Mouse (Mus musculus): ENCODE results near the gene Xrcc4.

The Xrcc4 gene

DNA sequence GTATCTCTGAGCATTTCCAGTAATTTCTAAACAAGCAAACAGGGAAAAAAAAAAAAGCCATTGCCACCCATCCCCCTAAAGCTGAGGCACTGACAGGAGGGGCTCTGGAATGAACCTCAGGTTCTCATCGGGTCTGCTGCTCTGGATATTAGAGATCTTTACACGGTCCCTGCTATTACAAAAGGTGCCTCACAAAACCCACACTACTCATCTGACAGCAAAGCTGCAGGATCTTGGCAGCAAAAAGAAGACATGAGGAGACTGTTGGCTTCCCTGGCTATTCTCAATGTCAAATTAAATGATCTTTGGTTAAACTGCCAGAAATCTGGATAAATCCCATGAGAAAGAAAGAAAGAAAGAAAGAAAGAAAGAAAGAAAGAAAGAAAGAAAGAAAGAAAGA, 145.1 kb downstream of the Xrcc4 start:
- no peak for DNase-seq (ENCODE audit: low spot score)

DNA sequence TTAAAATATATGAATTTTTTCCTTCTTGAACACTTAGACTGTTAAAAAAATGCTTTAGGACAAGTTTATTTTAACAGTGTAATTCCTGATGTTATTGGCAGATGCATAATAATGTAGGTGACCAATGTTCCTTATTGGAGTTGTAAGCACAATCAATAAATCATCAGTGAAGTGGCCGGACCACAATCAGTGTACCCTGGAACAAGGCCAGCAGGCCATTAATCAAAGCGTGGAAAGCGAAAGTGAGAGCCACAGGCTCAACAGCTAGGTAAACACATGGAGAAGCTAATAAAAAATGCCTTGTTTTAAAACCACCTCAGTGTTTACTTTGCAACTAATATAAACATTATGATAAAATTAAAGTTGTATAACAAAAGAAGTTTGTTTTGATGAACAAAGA, 159.9 kb downstream of the Xrcc4 start:
- DNase-seq (ENCODE audit: low spot score): peak; percentile 67

DNA sequence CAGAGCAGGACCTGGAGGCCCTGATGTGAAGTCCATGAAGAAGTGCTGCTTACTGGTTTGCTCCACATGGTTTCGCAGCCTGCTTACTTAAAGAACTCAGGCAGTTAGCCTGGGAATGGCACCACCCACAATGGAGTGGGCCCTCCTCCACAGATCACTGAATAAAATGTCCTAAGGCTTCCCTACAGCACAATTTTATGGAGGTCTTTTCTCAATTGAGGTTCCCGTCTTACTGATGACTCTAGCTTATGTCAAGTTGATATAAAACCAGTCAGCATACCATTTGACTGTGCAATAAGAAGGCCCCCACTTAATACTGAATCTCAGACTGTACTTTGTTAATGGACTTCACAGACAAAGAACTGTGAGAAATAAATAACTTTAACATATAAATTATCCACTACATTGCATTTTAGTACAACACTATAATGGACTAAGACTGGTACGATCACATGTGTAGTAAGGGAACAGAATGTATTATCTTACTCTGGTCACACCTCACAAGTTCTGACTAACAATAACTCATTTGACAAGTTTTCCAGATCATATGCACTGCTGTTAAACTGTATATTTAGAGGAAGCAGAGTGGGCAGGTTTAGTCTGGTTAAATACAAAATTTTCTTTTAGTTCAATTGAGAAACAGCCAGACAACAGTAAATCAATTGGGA, 170.5 kb downstream of the Xrcc4 start:
- no peak for DNase-seq (ENCODE audit: low spot score)

DNA sequence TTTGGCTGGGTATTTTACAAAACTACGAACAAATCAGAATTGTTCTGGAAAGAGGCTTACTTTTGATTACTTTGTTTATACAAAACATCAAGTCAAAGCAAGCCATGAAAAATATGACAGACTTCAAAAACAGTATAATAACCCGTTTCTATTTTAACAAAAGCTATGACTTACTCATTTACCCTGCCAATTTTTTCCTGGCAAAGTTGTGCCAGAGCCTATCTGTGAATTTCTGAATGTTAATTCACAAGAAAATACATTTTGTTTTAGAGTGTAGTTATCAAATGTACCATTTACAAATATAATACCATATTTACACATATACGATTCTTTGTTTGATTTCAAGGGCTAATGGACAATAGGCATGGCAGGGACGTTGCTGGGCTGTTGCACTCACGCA, 175.1 kb downstream of the Xrcc4 start:
- DNase-seq (ENCODE audit: low spot score): no peak

DNA sequence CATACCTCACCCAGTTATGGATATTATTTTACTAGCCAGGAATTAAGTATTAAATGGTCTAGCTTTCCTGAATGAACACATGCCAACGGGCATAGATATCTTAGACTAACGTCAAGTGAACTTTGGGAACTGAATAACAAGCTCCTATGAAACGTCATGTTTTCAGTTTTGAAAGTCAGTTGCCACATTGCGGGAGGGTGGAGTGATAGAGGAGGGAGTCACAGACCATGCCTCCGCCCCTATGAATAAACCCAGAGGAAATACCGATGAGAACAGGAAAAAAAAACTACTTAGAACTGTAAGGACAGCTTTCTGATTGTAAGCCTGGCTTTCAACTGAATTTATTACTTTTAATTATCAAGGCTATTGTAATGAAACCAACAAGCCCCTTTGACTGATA, 175.5 kb downstream of the Xrcc4 start:
- no peak for DNase-seq (ENCODE audit: low spot score)

DNA sequence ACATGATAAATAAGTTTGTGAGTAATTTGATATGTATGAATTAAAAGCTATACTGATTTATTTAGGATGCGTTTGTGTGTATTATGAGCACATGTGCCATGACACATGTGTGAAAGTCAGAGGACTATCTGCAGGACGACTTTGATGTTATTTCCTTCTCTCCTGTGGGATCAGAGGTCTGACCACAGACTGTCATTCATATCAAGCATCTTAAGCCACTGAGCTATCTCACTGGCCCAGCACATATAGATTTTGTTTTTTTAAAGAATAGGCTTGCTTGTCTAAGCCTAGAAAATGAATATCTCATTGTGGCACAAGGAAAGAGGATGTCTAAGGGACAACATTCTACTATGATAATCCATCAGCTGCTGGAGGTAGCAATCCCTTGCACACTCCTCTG, 183.3 kb downstream of the Xrcc4 start:
- DNase-seq (ENCODE audit: low spot score): no peak

DNA sequence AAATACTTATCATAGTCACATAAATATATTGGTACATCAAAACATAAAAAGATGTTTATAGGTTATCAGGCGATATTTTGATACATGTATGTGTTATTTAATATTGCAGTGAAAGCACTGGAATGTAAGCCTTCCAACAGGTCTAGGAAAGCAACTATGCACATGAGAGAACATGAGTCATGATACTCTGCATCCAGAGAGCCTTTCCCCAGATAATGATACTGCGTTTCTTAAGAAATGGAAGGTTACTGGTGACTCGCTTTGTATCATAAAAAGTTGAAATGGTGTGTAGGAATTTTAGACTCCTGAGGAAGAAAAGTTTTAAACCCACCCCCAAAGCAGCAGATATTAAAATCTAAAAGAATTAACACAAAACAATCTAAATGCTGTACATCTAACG, 190.3 kb downstream of the Xrcc4 start:
- no peak for DNase-seq (ENCODE audit: low spot score)

DNA sequence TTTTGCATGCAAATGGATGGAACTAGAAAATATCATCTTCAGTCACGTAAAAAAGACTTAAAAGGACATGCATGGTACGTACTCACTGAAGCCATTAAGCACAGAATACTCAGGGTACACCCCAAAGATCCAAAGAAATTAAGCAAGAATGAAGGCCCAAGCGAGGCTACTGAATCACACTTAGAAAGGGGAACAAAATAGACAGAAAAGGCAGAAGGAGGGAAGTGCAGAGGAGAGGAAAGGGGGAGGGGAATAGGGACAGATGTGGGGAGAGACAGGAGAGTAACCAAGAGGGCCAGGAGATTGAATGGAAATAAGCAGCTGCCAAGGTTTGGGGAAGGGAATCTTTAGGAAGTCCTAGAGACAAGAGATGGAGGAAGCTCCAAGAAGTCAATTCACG, 197.3 kb downstream of the Xrcc4 start:
- no peak for DNase-seq (ENCODE audit: low spot score)

DNA sequence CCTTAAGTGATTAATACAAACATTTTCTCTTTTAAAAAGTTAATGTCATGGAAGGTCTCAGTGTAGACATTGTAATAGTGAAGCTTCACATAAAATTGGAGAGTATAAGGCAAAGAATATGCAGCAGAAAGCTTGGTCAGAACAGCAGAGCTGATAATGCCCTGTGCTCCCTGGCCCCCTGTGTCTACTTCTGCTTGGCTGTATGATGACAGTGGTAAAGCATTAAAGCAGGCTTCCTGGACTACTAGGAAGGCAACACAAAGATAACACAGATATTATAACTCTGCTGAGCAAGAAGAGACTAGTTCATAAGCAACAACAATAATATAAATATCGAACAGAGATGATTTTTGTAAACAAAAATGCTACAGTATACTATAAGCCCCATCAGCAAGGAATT, 199.2 kb downstream of the Xrcc4 start:
- no peak for DNase-seq (ENCODE audit: low spot score)

DNA sequence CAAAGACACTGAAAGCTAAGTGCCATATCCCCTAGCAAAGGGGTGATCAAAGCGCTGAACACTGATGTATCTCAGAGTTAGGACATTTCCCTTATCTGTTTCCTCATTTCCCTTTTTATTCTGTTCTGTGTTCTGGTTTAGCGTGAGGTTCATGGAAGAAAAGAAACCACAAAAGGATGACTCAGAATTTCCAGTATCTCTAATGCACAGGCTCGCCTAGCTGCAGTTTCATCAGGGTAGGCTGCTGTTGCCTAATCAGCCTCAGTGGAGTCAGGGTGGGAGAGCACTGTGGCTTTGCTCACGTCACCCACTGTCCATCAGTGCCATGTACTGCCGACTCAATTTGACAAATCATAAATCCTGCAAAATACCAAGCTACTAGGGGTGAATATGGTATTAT, 200.3 kb downstream of the Xrcc4 start:
- no peak for DNase-seq (ENCODE audit: low spot score)

DNA sequence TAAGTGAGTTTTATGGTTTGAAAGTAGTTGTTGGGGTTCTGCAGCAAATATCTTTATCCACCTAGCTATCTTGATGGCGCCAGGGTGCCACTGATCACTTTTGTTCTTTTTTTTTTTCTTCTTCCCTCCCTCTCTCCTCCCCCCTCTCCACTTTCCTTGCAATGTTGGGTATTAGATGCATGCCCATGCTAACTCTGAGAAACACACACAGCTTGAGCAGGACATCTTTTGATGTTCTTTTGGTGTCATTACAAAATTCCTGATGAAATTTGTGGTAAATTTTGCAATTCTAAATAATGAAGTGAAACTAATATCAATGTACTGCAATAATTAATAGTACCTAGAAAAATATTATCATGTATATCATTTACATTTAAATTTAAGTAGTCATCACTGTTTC, 205.9 kb downstream of the Xrcc4 start:
- DNase-seq (ENCODE audit: low spot score): no peak

DNA sequence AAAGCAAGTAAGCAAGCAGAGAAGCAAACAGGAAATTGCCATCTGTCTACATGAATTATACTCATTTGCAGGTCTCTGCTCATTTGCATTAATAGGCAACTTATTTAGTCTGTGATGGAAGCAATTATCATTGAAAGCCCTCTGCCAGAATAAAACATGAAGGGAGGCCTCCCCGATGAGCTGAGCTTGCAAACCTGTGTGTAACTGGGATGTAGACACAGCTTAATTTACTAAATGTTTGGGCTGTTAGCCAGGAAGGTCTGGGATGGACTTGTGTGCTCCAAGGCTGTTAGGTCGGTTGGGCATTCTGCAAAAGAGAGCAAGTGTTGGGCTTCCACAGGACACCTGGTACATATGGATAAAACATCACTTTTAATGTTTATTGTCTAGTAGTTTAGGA, 208.1 kb downstream of the Xrcc4 start:
- peak; percentile 5 for DNase-seq (ENCODE audit: low spot score)

DNA sequence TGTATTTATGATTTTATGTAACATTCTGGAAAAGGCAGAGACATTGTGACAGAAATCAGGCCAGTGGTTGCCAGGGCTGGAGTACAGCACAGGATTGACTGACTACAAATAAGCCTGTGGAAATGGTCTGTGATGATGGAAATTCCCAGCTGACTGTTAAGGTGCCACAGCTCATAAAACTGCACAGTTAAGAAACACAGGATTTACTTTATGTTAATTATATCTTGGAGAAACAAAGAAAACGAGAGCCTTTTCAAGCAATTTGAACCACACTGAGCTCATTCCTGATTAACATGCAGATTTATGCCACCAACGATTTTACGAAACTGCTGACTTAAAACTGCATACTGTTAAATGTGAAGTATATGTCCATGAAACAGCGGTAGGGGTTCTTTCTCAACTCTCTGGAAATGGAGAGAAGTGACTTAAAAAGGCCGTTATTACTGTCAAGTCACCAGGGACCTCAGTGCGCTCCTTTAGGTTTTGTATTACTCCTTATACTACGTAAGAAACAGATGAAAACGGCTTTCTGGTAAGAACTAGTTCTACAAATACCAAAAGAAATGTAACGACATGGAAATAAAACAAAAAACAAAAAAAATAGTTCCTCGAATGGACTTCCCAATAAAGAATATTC, 210.5 kb downstream of the Xrcc4 start:
- DNase-seq (ENCODE audit: low spot score): no peak

DNA sequence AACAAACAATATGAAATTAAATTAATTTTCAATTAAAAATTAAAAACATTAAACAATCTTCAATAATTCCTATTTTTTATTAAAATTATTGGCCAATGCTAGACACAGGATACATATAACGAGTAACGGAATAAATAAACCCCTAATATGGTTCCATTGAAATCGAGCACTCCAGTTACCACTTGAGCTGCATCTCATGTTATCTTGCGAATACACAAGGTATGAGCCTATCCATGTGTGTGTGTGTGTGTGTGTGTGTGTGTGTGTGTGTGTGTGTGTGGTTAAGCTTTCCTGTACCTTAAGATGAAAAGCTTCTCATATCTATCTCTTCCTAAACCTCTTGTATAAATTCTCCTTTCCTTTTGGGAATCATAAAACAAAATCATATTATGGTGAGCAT, 213.9 kb downstream of the Xrcc4 start:
- DNase-seq (ENCODE audit: low spot score): no peak

DNA sequence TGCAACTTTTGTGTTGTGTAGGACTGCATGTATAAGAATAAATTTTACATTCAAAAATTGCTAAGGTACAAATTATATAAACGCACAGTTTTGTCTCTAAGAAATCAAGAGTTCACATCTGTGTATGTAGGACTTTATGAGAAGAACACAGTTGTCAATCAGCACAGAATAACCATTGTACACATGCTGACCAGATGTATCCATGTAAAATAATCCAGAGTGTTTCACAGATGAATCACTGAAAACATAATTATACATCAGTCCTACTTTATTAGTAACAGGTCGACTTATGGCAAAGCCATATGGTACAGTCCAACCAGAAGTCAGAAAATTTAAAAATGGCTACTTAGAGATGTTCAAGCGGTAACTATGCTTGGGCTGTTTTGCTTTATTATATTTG, 216.7 kb downstream of the Xrcc4 start:
- peak; percentile 20 for DNase-seq (ENCODE audit: low spot score)

DNA sequence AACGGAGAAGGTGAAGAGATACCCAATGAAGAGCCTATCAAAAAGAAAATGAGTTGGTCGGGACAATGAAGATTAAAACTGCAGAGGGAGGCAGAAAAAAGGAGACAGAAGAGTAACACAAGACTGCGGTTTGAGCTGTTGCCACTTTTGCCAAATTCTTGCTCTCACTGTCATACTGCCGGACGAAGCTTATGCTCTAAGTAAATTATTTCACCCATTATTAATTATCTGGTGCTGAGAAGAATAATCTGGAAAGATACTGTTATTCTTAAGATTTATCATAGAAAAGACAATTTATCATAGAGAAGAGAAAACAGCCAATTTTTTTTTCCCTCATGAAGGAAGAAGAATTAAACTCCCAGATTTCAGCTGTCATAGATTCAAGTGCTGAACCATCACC, 235.3 kb downstream of the Xrcc4 start:
- DNase-seq (ENCODE audit: low spot score): no peak

DNA sequence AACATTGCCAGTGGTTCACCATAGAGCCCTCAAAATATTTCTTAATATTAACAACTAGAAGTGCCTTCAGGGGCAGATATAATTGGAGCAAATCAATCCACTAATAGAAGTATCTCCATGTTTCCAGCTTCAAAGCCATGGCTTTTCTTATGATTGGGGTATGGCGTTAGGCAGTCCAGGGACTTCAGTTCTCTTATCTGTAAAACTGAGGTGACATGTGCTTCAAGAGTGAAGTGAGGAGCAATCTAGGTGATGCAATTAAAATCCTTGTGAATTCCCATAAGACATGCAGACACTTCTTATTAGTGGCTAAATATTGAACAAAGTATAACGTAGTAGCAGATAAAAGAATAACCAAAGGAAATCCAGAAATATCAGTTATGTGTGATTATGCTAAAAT, 238.7 kb downstream of the Xrcc4 start:
- DNase-seq (ENCODE audit: low spot score): no peak

DNA sequence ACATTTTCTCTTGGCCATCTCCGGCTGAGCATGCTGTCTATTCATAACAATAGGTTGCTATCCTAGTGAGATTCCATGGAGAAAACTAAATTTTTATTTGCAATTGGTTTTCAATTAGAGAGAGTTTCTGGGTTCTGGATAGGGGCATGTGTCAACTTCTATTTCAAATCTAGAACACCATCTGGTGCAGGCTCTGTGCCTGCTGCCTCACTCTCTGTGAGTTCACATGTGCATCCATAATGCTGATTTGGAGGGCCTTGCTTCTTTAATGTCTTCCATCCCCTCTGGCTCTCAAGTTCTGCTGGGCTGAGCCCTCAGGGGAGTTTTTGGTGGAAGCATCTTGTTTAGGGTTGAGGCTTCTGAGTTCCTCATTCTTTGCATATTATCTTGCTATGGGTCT, 239.5 kb downstream of the Xrcc4 start:
- no peak for DNase-seq (ENCODE audit: low spot score)

DNA sequence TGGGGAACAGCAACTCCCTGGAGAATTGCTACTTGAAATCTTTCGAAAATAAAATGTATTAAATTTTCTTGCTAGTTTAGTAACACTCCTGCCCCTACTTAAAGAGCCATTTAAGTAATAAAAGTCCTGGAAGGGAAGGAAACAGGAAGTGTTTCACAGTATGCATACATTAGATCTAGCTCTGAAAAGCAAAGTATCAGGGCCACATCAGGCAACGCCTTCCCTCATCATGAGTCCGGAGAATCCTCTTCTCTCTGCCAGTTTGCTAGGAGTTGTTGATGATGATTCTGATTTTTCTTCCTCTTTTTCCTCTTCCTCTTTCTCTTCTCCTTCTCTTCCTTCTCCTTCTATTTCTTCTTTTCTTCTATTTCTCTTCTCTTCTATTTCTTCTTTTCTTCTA, 250.8 kb downstream of the Xrcc4 start:
- DNase-seq (ENCODE audit: low spot score): no peak

DNA sequence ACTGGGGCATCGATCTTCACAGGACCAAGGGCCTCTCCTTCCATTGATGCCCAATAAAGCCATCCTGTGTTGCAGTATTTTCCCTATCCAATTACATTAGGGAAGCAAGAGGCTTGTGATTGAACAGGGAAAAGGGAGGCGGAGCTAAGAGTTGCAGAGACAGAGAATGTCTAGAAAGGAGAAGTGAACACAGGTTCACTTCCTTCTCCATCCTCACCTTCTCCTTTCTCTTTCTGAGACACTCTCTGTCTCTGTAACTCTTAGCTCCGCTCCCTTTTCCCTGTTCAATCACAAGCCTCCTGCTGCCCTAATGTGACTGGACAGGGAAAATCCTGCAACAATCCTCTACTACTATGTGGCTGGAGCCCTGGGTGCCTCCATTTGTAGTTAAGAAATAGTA, 254.9 kb downstream of the Xrcc4 start:
- no peak for DNase-seq (ENCODE audit: low spot score)

DNA sequence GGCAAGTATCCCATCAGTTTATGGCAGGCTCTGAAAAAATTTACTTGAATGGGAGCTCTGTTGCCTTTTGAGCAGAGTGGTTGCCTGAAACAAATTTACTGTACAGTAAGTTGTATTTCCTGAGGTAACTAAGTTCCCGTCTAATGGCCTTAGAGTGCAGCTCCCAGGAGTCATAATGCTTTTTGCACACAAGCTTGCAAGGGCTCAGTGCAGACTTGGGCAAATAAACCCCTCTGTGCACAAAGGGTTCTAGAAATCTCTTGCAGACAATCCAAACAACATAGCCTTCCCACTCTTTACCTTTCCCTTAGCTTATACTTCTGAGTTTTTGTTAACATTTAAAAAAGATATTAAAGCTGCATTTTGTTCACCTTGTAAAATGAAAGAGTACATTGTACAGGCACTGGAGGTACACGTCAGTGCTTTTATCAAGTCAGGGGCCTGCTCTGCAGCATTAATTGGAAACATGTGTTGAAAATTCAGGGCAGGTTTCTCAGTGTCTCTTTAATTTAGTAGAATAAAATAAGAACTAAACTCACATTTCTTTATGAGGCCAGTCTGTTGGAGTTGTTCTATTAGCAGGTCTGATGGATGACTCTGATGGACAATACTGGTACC, 256.2 kb downstream of the Xrcc4 start:
- peak; percentile 23 for DNase-seq (ENCODE audit: low spot score)

DNA sequence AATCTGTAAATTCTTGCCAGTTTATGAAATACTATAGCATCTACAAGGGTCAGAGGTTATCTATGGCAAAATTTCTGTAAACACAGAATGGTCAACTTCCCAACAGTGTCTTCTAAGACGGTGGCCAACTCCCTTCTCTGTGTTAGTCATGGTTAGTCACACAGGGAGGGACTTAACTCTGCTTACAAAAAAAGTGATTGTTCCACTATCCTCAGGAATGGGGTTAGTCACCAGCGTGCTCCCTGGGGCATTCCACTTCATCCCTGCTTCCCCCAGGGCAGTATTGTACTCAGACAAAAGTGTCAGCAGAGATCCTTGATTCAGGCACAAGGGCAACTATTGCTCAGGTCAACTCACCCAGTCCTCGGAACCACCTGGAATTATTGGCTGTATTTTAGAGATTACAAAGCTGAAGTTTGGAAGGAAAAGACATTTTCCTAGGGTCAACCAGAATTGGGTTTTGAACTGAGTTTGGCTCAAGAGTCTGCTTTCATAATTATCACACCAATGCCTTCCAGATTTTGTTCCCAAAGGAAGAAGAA, 260.9 kb downstream of the Xrcc4 start:
- DNase-seq (ENCODE audit: low spot score): no peak

DNA sequence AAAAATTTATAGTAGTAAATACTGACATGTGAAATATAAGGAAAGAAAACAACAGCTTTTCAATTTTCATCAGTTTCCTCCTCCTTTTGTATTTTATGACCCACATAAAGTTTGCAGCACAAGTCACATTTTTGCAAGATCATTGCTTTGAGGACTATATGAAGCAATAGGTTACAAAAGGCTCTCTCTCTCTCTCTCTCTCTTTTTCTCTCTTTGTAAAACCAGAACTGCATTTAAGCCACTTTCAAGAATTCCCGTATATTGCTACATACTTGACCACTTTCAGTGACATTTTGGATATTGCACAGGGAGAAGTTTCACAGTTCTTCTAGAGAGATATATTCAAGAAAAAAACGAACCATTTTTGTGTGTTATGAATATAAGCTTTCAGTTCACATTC, 261.6 kb downstream of the Xrcc4 start:
- no peak for DNase-seq (ENCODE audit: low spot score)

DNA sequence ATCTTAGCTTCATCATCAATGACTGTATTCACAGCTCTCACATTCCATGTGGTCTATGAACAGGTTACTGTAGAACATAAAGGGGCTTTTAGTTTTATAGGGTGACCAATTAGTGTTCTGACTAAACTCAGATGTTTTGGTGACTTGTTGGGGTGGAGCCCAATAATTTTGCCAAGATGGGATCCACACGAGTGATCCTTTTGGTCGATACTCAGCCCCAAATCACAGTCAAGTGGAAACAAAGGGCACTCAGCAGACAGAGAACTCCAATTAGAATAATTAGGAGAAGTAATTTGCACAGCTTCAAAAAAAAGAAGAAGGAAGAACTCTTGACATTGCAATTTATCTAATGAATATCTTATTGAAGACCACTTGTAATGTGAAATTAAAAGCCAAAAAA, 274.9 kb downstream of the Xrcc4 start:
- no peak for DNase-seq (ENCODE audit: low spot score)
